Mouse (Mus musculus): ENCODE results near the gene Siglecf. TPM values are rescaled to one million over a fixed set of nuclear protein-coding genes. Genes with fewer than 3 reads are reported as not detected.

Siglecf gene
- 2.4 and 2.7 TPM in 2 replicates for polyA plus RNA-seq (2016; fragmentation: Nextera tagmentation; extraction: Ambion mirVana)

- no peak within 1 kb of the TSS for H3K9ac ChIP-seq
- 23% methylated on average over 3 of the region's 3 CpGs for WGBS (ENCODE audit: insufficient replicate concordance)
- H3K27ac ChIP-seq, result no peak within 1 kb of the TSS
- H3K36me3 ChIP-seq, result no peaks in the 10 kb centered on the region
- H3K9me3 ChIP-seq (replicated peaks), result no peaks in the 10 kb centered on the region
- H3K27me3 ChIP-seq (replicated peaks), result no peaks in the 10 kb centered on the region
- peak; percentile 28; the same call in 1 of the 2 replicates for ATAC-seq
- peaks cover 53% of the 10 kb centered on the region for H3K4me1 ChIP-seq
- no peak within 1 kb of the TSS for H3K4me2 ChIP-seq
- no peak within 1 kb of the TSS for H3K4me3 ChIP-seq
These were observed at the start of gene Siglecf for GRCm38 (mm10) chr7:43351154-43351553. Gene Siglecf, plus strand, starts transcription at chr7:43351341.

- WGBS (ENCODE audit: insufficient replicate concordance), result 41% methylated on average over 3 of the region's 3 CpGs
- Histone ChIP-seq H3K9ac (no peak overlapping the region), H3K4me3 (no peak overlapping the region), H3K4me2 (peak overlapping the region; percentile 22), H3K36me3 (peaks cover 81% of the 10 kb centered on the region), H3K9me3 (replicated peaks) (no peaks in the 10 kb centered on the region), H3K27me3 (replicated peaks) (no peaks in the 10 kb centered on the region), H3K27ac (peak overlapping the region; percentile 51; the same call in 1 of the 2 replicates), H3K4me1 (peaks cover 42% of the 10 kb centered on the region)
- ATAC-seq, result no peak
These were observed 45.9 kb upstream of the Siglecf start for GRCm38 (mm10) chr7:43305235-43305634.

GRCm38 (mm10) chr7:43309069-43309468 is 42.1 kb upstream of the Siglecf start:
- no peak overlapping the region for H3K27ac ChIP-seq
- peaks cover 55% of the 10 kb centered on the region for H3K36me3 ChIP-seq
- no peak overlapping the region for H3K9ac ChIP-seq
- H3K27me3 ChIP-seq (replicated peaks), result no peaks in the 10 kb centered on the region
- peaks cover 67% of the 10 kb centered on the region for H3K4me1 ChIP-seq
- WGBS (ENCODE audit: insufficient replicate concordance), result 58% methylated on average over 2 of the region's 2 CpGs
- no peak for ATAC-seq
- H3K4me2 ChIP-seq, result no peak overlapping the region
- no peaks in the 10 kb centered on the region for H3K9me3 ChIP-seq (replicated peaks)
- H3K4me3 ChIP-seq, result no peak overlapping the region

GRCm38 (mm10) chr7:43311632-43312031 is 39.5 kb upstream of the Siglecf start:
- H3K36me3 ChIP-seq, result peaks cover 40% of the 10 kb centered on the region
- WGBS (ENCODE audit: insufficient replicate concordance), result 34% methylated on average over 6 of the region's 6 CpGs
- ATAC-seq, result no peak
- no peaks in the 10 kb centered on the region for H3K27me3 ChIP-seq (replicated peaks)
- peak overlapping the region; percentile 85 for H3K4me3 ChIP-seq
- H3K9ac ChIP-seq, result peak overlapping the region; percentile 82
- peak overlapping the region; percentile 94 for H3K4me2 ChIP-seq
- no peaks in the 10 kb centered on the region for H3K9me3 ChIP-seq (replicated peaks)
- H3K27ac ChIP-seq, result 0 out of 2 replicates have a peak overlapping the region, but pooled peaks have one; percentile 88
- peaks cover 50% of the 10 kb centered on the region for H3K4me1 ChIP-seq

- H3K4me3 ChIP-seq, result peak overlapping the region; percentile 85
- no peaks in the 10 kb centered on the region for H3K27me3 ChIP-seq (replicated peaks)
- ATAC-seq, result peak; percentile 61
- H3K9me3 ChIP-seq (replicated peaks), result no peaks in the 10 kb centered on the region
- H3K36me3 ChIP-seq, result peaks cover 31% of the 10 kb centered on the region
- peak overlapping the region; percentile 94 for H3K4me2 ChIP-seq
- peak overlapping the region; percentile 88 for H3K27ac ChIP-seq
- peak overlapping the region; percentile 82 for H3K9ac ChIP-seq
- WGBS (ENCODE audit: insufficient replicate concordance), result under 1% methylated on average over 32 of the region's 32 CpGs
- peaks cover 42% of the 10 kb centered on the region for H3K4me1 ChIP-seq
These were observed 38.6 kb upstream of the Siglecf start for GRCm38 (mm10) chr7:43312386-43313012.

- Histone ChIP-seq H3K9me3 (replicated peaks) (no peaks in the 10 kb centered on the region), H3K4me2 (peak within 1 kb of the TSS; percentile 94), H3K27me3 (replicated peaks) (no peaks in the 10 kb centered on the region), H3K36me3 (peaks cover 26% of the 10 kb centered on the region), H3K4me3 (peak within 1 kb of the TSS; percentile 85), H3K4me1 (peaks cover 39% of the 10 kb centered on the region), H3K9ac (peak within 1 kb of the TSS; percentile 82), H3K27ac (peak within 1 kb of the TSS; percentile 88)
- under 1% methylated on average over 33 of the region's 33 CpGs for WGBS (ENCODE audit: insufficient replicate concordance)
- peak; percentile 90 for ATAC-seq
These were observed 38.1 kb upstream of the Siglecf start, which contains the start of gene Zfp715 for GRCm38 (mm10) chr7:43313013-43313428. Gene Zfp715, minus strand, starts transcription at chr7:43313294.

- no peak overlapping the region for H3K9ac ChIP-seq
- no peak overlapping the region for H3K27ac ChIP-seq
- no peaks in the 10 kb centered on the region for H3K36me3 ChIP-seq
- no peaks in the 10 kb centered on the region for H3K4me1 ChIP-seq
- 49% methylated on average over 10 of the region's 10 CpGs for WGBS (ENCODE audit: insufficient replicate concordance)
- H3K4me3 ChIP-seq, result no peak overlapping the region
- no peak for ATAC-seq
- no peaks in the 10 kb centered on the region for H3K9me3 ChIP-seq (replicated peaks)
- no peak overlapping the region for H3K4me2 ChIP-seq
- no peaks in the 10 kb centered on the region for H3K27me3 ChIP-seq (replicated peaks)
These were observed 24.8 kb upstream of the Siglecf start for GRCm38 (mm10) chr7:43326223-43326780.

GRCm38 (mm10) chr7:43328101-43328500 is 23.0 kb upstream of the Siglecf start:
- Histone ChIP-seq H3K27ac (no peak overlapping the region), H3K36me3 (no peaks in the 10 kb centered on the region), H3K27me3 (replicated peaks) (no peaks in the 10 kb centered on the region), H3K4me3 (no peak overlapping the region), H3K9ac (no peak overlapping the region), H3K4me2 (no peak overlapping the region), H3K4me1 (no peaks in the 10 kb centered on the region), H3K9me3 (replicated peaks) (no peaks in the 10 kb centered on the region)
- ATAC-seq, result no peak
- 44% methylated on average over 4 of the region's 4 CpGs for WGBS (ENCODE audit: insufficient replicate concordance)

GRCm38 (mm10) chr7:43333203-43333602 is 17.9 kb upstream of the Siglecf start:
- Histone ChIP-seq H3K9ac (no peak overlapping the region), H3K27me3 (replicated peaks) (no peaks in the 10 kb centered on the region), H3K27ac (no peak overlapping the region), H3K9me3 (replicated peaks) (no peaks in the 10 kb centered on the region), H3K36me3 (no peaks in the 10 kb centered on the region), H3K4me2 (no peak overlapping the region), H3K4me3 (no peak overlapping the region), H3K4me1 (no peaks in the 10 kb centered on the region)
- ATAC-seq, result no peak
- WGBS (ENCODE audit: insufficient replicate concordance), result 27% methylated on average over 5 of the region's 7 CpGs

- ATAC-seq, result no peak
- Histone ChIP-seq H3K9me3 (replicated peaks) (no peaks in the 10 kb centered on the region), H3K27ac (no peak overlapping the region), H3K9ac (no peak overlapping the region), H3K4me3 (no peak overlapping the region), H3K36me3 (no peaks in the 10 kb centered on the region), H3K4me1 (no peaks in the 10 kb centered on the region), H3K4me2 (no peak overlapping the region), H3K27me3 (replicated peaks) (no peaks in the 10 kb centered on the region)
- WGBS (ENCODE audit: insufficient replicate concordance), result 53% methylated on average over 2 of the region's 2 CpGs
These were observed 17.2 kb upstream of the Siglecf start for GRCm38 (mm10) chr7:43333899-43334298.

GRCm38 (mm10) chr7:43340771-43341170 is 10.4 kb upstream of the Siglecf start:
- H3K27me3 ChIP-seq (replicated peaks), result no peaks in the 10 kb centered on the region
- no peak overlapping the region for H3K4me2 ChIP-seq
- no peak overlapping the region for H3K9ac ChIP-seq
- no peak overlapping the region for H3K4me3 ChIP-seq
- H3K27ac ChIP-seq, result no peak overlapping the region
- 60% methylated on average over 4 of the region's 4 CpGs for WGBS (ENCODE audit: insufficient replicate concordance)
- no peaks in the 10 kb centered on the region for H3K36me3 ChIP-seq
- H3K4me1 ChIP-seq, result no peaks in the 10 kb centered on the region
- no peak for ATAC-seq
- H3K9me3 ChIP-seq (replicated peaks), result no peaks in the 10 kb centered on the region

GRCm38 (mm10) chr7:43343191-43343590 is 8.0 kb upstream of the Siglecf start:
- H3K4me2 ChIP-seq, result no peak overlapping the region
- no peak for ATAC-seq
- no peaks in the 10 kb centered on the region for H3K4me1 ChIP-seq
- H3K9me3 ChIP-seq (replicated peaks), result no peaks in the 10 kb centered on the region
- no peaks in the 10 kb centered on the region for H3K36me3 ChIP-seq
- 22% methylated on average over 5 of the region's 5 CpGs for WGBS (ENCODE audit: insufficient replicate concordance)
- no peaks in the 10 kb centered on the region for H3K27me3 ChIP-seq (replicated peaks)
- H3K4me3 ChIP-seq, result no peak overlapping the region
- H3K27ac ChIP-seq, result no peak overlapping the region
- no peak overlapping the region for H3K9ac ChIP-seq
